8 mouse cellular contexts compared by ENCODE assay signal in the genomic region with DNA sequence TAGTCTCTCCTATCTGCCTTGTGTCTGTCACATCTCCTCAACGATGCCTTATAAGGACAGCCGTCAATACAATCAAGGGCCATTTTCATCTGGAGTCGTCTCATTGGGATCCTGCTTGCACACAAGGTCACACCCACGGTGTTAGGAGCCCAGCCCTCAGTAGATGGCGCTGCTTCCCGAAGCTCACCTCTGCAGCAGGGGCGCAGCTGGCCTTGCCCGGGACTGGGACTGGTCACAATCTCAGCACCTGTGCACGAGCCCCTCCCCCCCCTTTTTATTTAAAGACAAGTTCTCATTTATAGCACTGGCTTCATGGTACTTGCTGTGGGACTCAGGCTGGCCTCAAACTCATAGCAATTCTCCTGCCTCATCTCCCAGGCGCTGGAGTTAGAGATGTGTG. TPM values are rescaled to one million over a fixed set of nuclear protein-coding genes. Genes with fewer than 3 reads are reported as not detected.
DNase-seq lines count a peak whose midpoint lies in the region; ATAC-seq lines count a peak whose summit lies in the region.

No protein-coding gene starts in this region.

- peak; percentile 84 for DNase-seq in kidney, adult 18-20 months
- peak; percentile 86 for DNase-seq in ES-CJ7 (ENCODE audit: low read depth, low spot score)
- DNase-seq in c-Kit-positive CD71-positive TER-119-positive erythroid progenitor cells, embryonic 14.5 days (ENCODE audit: low spot score), result peak; percentile 37
- DNase-seq in heart, postnatal 10 days, result peak; percentile 85 to 89
- DNase-seq in liver, embryonic 13.5 days, result peak; percentile 43
- DNase-seq in retina, adult 2 months (ENCODE audit: low read depth, low spot score), result peak; percentile 8
- DNase-seq in urinary bladder, postnatal 25 days (ENCODE audit: low spot score), result peak; percentile 71

- no peak overlapping the region for H3K4me2 ChIP-seq in kidney, embryonic 15.5 days
- H3K4me2 ChIP-seq in liver, embryonic 13.5 days, result no peak overlapping the region

- H3K9ac ChIP-seq in kidney, embryonic 15.5 days, result no peak overlapping the region
- no peak overlapping the region for H3K9ac ChIP-seq in liver, embryonic 13.5 days

- no peaks in the 10 kb centered on the region for H3K36me3 ChIP-seq in kidney, embryonic 15.5 days
- H3K36me3 ChIP-seq in liver, embryonic 13.5 days, result no peaks in the 10 kb centered on the region

- WGBS in kidney, embryonic 15.5 days, result 15% methylated on average over 10 of the region's 10 CpGs
- 14% methylated on average over 10 of the region's 10 CpGs for WGBS in liver, embryonic 13.5 days (ENCODE audit: insufficient replicate concordance)

- intact Hi-C loops in heart, postnatal 10 days (cut with DNase I), result loop anchor here (5.0 kb wide), 2 partner anchors 54 to 409 kb away; partner anchors contain the start of gene Irf8

- peaks cover 11% of the 10 kb centered on the region; the same call in 1 of the 2 replicates for H3K4me1 ChIP-seq in kidney, embryonic 15.5 days
- peaks cover 22% of the 10 kb centered on the region for H3K4me1 ChIP-seq in liver, embryonic 13.5 days (replicated peaks)

- H3K9me3 ChIP-seq in kidney, embryonic 15.5 days (replicated peaks), result no peaks in the 10 kb centered on the region
- H3K9me3 ChIP-seq in liver, embryonic 13.5 days (replicated peaks), result no peaks in the 10 kb centered on the region

- no peak for ATAC-seq in kidney, embryonic 15.5 days (replicated peaks; ENCODE audit: low FRiP score)
- ATAC-seq in liver, embryonic 13.5 days (ENCODE audit: low read depth), result no peak; the same call in 1 of the 2 replicates

- no peak overlapping the region for H3K27ac ChIP-seq in kidney, embryonic 15.5 days
- no peak overlapping the region for H3K27ac ChIP-seq in liver, embryonic 13.5 days

- peaks cover 32% of the 10 kb centered on the region for H3K27me3 ChIP-seq in kidney, embryonic 15.5 days
- H3K27me3 ChIP-seq in liver, embryonic 13.5 days, result peaks cover 5% of the 10 kb centered on the region

- no peak overlapping the region for H3K4me3 ChIP-seq in kidney, embryonic 15.5 days (replicated peaks)
- no peak overlapping the region for H3K4me3 ChIP-seq in liver, embryonic 13.5 days (replicated peaks)

RNA-seq across cellular contexts. Expression of gene Emc8, which starts 15.2 kb away (rescaled TPM):
- polyA plus RNA-seq in kidney, embryonic 15.5 days (2015; fragmentation: Nextera tagmentation; extraction: Ambion mirVana), result 250 and 266 TPM in 2 replicates
- total RNA-seq in heart, postnatal 10 days (2021), result 10 to 100 TPM; 65.9 to 68.6 TPM
- polyA plus RNA-seq in liver, embryonic 13.5 days (2015; fragmentation: Nextera tagmentation; extraction: Ambion mirVana), result 156 and 163 TPM in 2 replicates

RNA-seq across cellular contexts. Expression of gene Cox4i1, which starts 15.6 kb away (rescaled TPM):
- polyA plus RNA-seq in kidney, embryonic 15.5 days (2015; fragmentation: Nextera tagmentation; extraction: Ambion mirVana), result 1,138 and 1,220 TPM in 2 replicates
- total RNA-seq in heart, postnatal 10 days (2021), result 1,000 to 10,000 TPM; 3,943 to 4,033 TPM
- 800 and 812 TPM in 2 replicates for polyA plus RNA-seq in liver, embryonic 13.5 days (2015; fragmentation: Nextera tagmentation; extraction: Ambion mirVana)

RNA-seq across cellular contexts. Expression of gene Gm27021, which starts 15.7 kb away (rescaled TPM):
- 2.8 and 3.0 TPM in 2 replicates for polyA plus RNA-seq in kidney, embryonic 15.5 days (2015; fragmentation: Nextera tagmentation; extraction: Ambion mirVana)
- under 1 TPM in 1 of 2 experiments, not detected in 1; 0.48 TPM for total RNA-seq in heart, postnatal 10 days (2021)
- 0.38 and 1.3 TPM in 2 replicates for polyA plus RNA-seq in liver, embryonic 13.5 days (2015; fragmentation: Nextera tagmentation; extraction: Ambion mirVana)

RNA-seq across cellular contexts. Expression of gene 1190005I06Rik, which starts 36.2 kb away (rescaled TPM):
- polyA plus RNA-seq in kidney, embryonic 15.5 days (2015; fragmentation: Nextera tagmentation; extraction: Ambion mirVana), result 3.0 and 4.0 TPM in 2 replicates
- total RNA-seq in heart, postnatal 10 days (2021), result 1 to 10 TPM; 5.1 to 10.0 TPM
- 0.89 and 1.2 TPM in 2 replicates for polyA plus RNA-seq in liver, embryonic 13.5 days (2015; fragmentation: Nextera tagmentation; extraction: Ambion mirVana)

RNA-seq across cellular contexts. Expression of gene Irf8, which starts 52.6 kb away (rescaled TPM):
- 9.6 and 11.5 TPM in 2 replicates for polyA plus RNA-seq in kidney, embryonic 15.5 days (2015; fragmentation: Nextera tagmentation; extraction: Ambion mirVana)
- total RNA-seq in heart, postnatal 10 days (2021), result 1 to 10 TPM; 6.0 to 7.7 TPM
- 11.6 and 12.1 TPM in 2 replicates for polyA plus RNA-seq in liver, embryonic 13.5 days (2015; fragmentation: Nextera tagmentation; extraction: Ambion mirVana)

Comparison
In these comparisons a context has a peak if more than half of its experiments do, and no peak if none do; other contexts are left out.
1. DNase-seq: peak in every context shown above with its lines; median percentile 87 in heart, postnatal 10 days; 86 in ES-CJ7; 84 in kidney, adult 18-20 months; 71 in urinary bladder, postnatal 25 days; 43 in liver, embryonic 13.5 days; 37 in c-Kit-positive CD71-positive TER-119-positive erythroid progenitor cells, embryonic 14.5 days; 8 in retina, adult 2 months.